Comparison of ENCODE assay signal across 18 mouse cellular contexts in the genomic region with DNA sequence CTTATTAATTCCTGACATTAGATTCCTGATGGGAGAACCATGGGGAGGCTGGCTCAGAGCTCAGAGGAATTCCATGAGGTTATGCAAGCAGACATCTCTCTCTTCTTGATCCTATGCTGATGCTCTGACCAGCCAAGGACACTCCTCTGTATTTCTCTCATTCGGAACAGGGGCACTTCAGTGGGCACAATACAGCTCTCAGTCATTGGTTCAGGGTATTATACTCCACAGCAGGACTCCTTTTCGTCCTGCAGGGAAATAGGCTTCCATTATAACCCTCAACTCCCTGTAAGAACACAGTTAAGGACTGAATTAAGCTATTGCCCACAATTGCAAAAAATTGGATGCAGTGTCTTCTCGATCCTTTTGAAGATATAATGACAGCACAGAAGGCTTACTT.
DNase-seq lines count a peak whose midpoint lies in the region; ATAC-seq lines count a peak whose summit lies in the region.
"Had no signal": no experiment of that assay in that cellular context is flagged by ENCODE, and none has a peak within 500 bp of the region (broad histone marks: within the 10 kb centered on the region; RNA-seq: fewer than 3 reads in every experiment).

No protein-coding gene starts in this region.

- no peaks in the 10 kb centered on the region for H3K27me3 ChIP-seq in forebrain, embryonic 12.5 days
- no peaks in the 10 kb centered on the region for H3K27me3 ChIP-seq in hindbrain, embryonic 14.5 days (ENCODE audit: control insufficient read depth, insufficient read depth, low read length)
- no peaks in the 10 kb centered on the region for H3K27me3 ChIP-seq in midbrain, embryonic 14.5 days (ENCODE audit: control insufficient read depth, insufficient read depth, low read length)

- H3K4me1 ChIP-seq in forebrain, embryonic 12.5 days = peaks cover 8% of the 10 kb centered on the region
- peaks cover 6% of the 10 kb centered on the region; the same call in 1 of the 2 replicates for H3K4me1 ChIP-seq in hindbrain, embryonic 14.5 days (replicated peaks; ENCODE audit: control insufficient read depth, insufficient read depth, low read length)
- H3K4me1 ChIP-seq in midbrain, embryonic 14.5 days (ENCODE audit: control insufficient read depth, insufficient read depth, low read length) = peaks cover 8% of the 10 kb centered on the region

- no peaks in the 10 kb centered on the region for H3K36me3 ChIP-seq in forebrain, embryonic 12.5 days (replicated peaks)
- no peaks in the 10 kb centered on the region for H3K36me3 ChIP-seq in hindbrain, embryonic 14.5 days (replicated peaks; ENCODE audit: control insufficient read depth, insufficient read depth)
- H3K36me3 ChIP-seq in midbrain, embryonic 14.5 days (ENCODE audit: control insufficient read depth, insufficient read depth, low read length) = no peaks in the 10 kb centered on the region
- H3K36me3 ChIP-seq: embryonic facial prominence, embryonic 10.5 days had no signal

- peak overlapping the region; percentile 8; the same call in 1 of the 2 replicates for H3K4me2 ChIP-seq in forebrain, embryonic 12.5 days
- H3K4me2 ChIP-seq in hindbrain, embryonic 14.5 days (replicated peaks) = peak overlapping the region; percentile 19; the same call in 1 of the 2 replicates
- peak overlapping the region; percentile 24; the same call in 1 of the 2 replicates for H3K4me2 ChIP-seq in midbrain, embryonic 14.5 days (ENCODE audit: low read length)

- peak overlapping the region; percentile 42; the same call in 1 of the 2 replicates for H3K27ac ChIP-seq in forebrain, embryonic 12.5 days
- peak overlapping the region; percentile 47; the same call in 1 of the 2 replicates for H3K27ac ChIP-seq in hindbrain, embryonic 14.5 days
- no peak overlapping the region for H3K27ac ChIP-seq in midbrain, embryonic 14.5 days (replicated peaks; ENCODE audit: low read depth, low read length)
- H3K27ac ChIP-seq: embryonic facial prominence, embryonic 10.5 days; heart, adult 2 months had no signal

- H3K4me3 ChIP-seq in forebrain, embryonic 12.5 days (replicated peaks) = no peak overlapping the region
- no peak overlapping the region for H3K4me3 ChIP-seq in hindbrain, embryonic 14.5 days (replicated peaks; ENCODE audit: low read length)
- no peak overlapping the region for H3K4me3 ChIP-seq in midbrain, embryonic 14.5 days (replicated peaks; ENCODE audit: low read depth, low read length)
- H3K4me3 ChIP-seq: embryonic facial prominence, embryonic 10.5 days; heart, adult 2 months had no signal

- DNase-seq in 3T3-L1 (ENCODE audit: low read depth, low spot score) (peak; percentile 16), liver (no peak)
- no peak for DNase-seq in hindbrain, embryonic 14.5 days (ENCODE audit: low spot score)
- DNase-seq in midbrain, embryonic 14.5 days = peak; percentile 28
- DNase-seq in adrenal gland, postnatal 4 days (ENCODE audit: low spot score in 2 of 2) = no peak
- no peak for DNase-seq in kidney, adult 18-20 months
- DNase-seq: cerebellum, adult 11 months; gastrocnemius, postnatal 14 days; heart, adult 2 months; kidney, adult 9 months; kidney, postnatal 36 days; layer of hippocampus, adult 9-11 months; liver, postnatal 0 days; lung, postnatal 14 days had no signal

- no peaks in the 10 kb centered on the region for H3K9me3 ChIP-seq in forebrain, embryonic 12.5 days
- H3K9me3 ChIP-seq in hindbrain, embryonic 14.5 days (ENCODE audit: control insufficient read depth, low read length) = no peaks in the 10 kb centered on the region
- no peaks in the 10 kb centered on the region for H3K9me3 ChIP-seq in midbrain, embryonic 14.5 days (ENCODE audit: control insufficient read depth, low read length)
- H3K9me3 ChIP-seq: embryonic facial prominence, embryonic 10.5 days had no signal

- ATAC-seq in forebrain, embryonic 12.5 days (ENCODE audit: low FRiP score) = peak; percentile 77; the same call in 1 of the 2 replicates
- ATAC-seq in hindbrain, embryonic 14.5 days (ENCODE audit: low FRiP score) = peak; percentile 75; the same call in 1 of the 2 replicates
- no peak for ATAC-seq in midbrain, embryonic 14.5 days (ENCODE audit: low FRiP score, low TSS enrichment)
- no peak for ATAC-seq in cerebellum, adult (ENCODE audit: insufficient number of reproducible peaks, low FRiP score, low TSS enrichment)
- ATAC-seq: inflammation-experienced regulatory T-cells, adult 6 months; liver, postnatal 0 days had no signal

- WGBS in forebrain, embryonic 12.5 days = 3% methylated on average over 3 of the region's 3 CpGs
- WGBS in hindbrain, embryonic 14.5 days = 12% methylated on average over 3 of the region's 3 CpGs
- WGBS in midbrain, embryonic 14.5 days = under 1% methylated on average over 3 of the region's 3 CpGs

- H3K9ac ChIP-seq in forebrain, embryonic 12.5 days = no peak overlapping the region
- H3K9ac ChIP-seq in hindbrain, embryonic 14.5 days = no peak overlapping the region
- H3K9ac ChIP-seq in midbrain, embryonic 14.5 days (replicated peaks; ENCODE audit: low read length) = no peak overlapping the region
- H3K9ac ChIP-seq: liver, postnatal 0 days had no signal

Comparison
In these comparisons a context has a peak if more than half of its experiments do, and no peak if none do; other contexts are left out.
1. DNase-seq: peak in 3T3-L1 (single experiment) and midbrain, embryonic 14.5 days (single experiment); none in hindbrain, embryonic 14.5 days (single experiment), adrenal gland, postnatal 4 days (0 of 2), liver (single experiment) and kidney, adult 18-20 months (single experiment).
2. ATAC-seq: peak in forebrain, embryonic 12.5 days (single experiment) and hindbrain, embryonic 14.5 days (single experiment); none in midbrain, embryonic 14.5 days (single experiment) and cerebellum, adult (single experiment).
3. Peak in every context shown above with its lines, with median percentiles within 50 percentile points of each other: H3K4me2 ChIP-seq.